Mouse (Mus musculus) activated CD4-positive, CD25-positive, alpha-beta regulatory T cell, adult 4 months (primary cell): Measurements from ENCODE around the gene Srrm1. TPM values are rescaled to one million over a fixed set of nuclear protein-coding genes. Genes with fewer than 3 reads are reported as not detected.
"Not testable (repeated sequence)": the region's sequence is repeated elsewhere in the genome, so short reads cannot be mapped to it uniquely, and the experiment has no call there.

Source experiments
- ATAC-seq: one replicate; pipeline ENCODE4 v1.8.0; 2017
- polyA plus RNA-seq, 2 experiments: library from polyadenylated mRNA; unstranded; fragments of 100-300 nt; shearing (Covaris generic); gene quantifications; one replicate each; pipeline ENCODE4 v1.2.1; 2017

Srrm1 gene
- polyA plus RNA-seq: 100 to 1,000 TPM; 205 to 216 TPM

DNA sequence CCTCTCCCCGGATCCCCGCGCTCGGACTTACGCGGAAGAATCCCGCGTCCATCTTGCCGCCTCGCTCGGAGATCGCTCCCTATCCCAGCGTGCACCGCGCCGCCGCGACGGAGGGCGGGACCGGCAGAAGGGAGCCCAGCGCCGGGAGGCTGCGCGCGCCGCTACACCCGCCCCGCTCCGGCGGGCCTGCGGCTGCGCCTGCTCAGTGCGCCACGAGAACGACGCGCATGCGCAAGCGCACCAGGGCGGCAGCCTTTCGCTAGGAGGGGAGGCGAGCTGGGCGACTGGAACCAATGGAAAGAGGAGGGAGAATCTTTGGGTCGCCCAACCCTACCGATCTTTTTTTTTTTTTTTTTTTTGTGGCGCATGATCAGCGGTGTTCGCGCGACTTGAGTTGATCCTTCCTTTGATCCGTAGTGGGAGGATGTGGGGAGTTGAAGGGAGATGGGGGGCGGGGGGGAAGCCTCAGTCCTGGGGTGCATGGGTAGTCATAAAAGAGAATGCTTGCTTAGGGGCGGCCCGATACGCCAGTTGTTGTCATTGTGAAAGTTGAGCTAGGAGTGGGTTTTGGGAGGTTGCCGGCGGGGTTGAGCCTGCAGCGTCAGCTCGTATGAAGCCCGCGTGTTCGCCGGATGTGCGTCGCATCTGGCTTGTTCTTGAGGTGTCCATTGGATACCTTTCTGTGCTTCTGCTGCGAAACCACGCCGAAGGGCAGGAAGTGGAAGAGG lies at the start of gene Srrm1:
Gene Srrm1 (minus strand): TSS at position 256 of the 728 bp plus-strand sequence.
- peak; percentile 77 for ATAC-seq

- no peak for ATAC-seq
Observed at GRCm38 (mm10) chr4:135401881-135402280, 48.8 kb upstream of the Srrm1 start.

- ATAC-seq: no peak
Observed at GRCm38 (mm10) chr4:135397991-135398390, 44.9 kb upstream of the Srrm1 start, which contains the start of gene Ncmap. Gene Ncmap (minus strand): TSS chr4:135398227.

- ATAC-seq: no peak
Observed at GRCm38 (mm10) chr4:135397551-135397950, 44.4 kb upstream of the Srrm1 start.

GRCm38 (mm10) chr4:135396303-135396702 lies 43.2 kb upstream of the Srrm1 start:
- no peak for ATAC-seq

DNA sequence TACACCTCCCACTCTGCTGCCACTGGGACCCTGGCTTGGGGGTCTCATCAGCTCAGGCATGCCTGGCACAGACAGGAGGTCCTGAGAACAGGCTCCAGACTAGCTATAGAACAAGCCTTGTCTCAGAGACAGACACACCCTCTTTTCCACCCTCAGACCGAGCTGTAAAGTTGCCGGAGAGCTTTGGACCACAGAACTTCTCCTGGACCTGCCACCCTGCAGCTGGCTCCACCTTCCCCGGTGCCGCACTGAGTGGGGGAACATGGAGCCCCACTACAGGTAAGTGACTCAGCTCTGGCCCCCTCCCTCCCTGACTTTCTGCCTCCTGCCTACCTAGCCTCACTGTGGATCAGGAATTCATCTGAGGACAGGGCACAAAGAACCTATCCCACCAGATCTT lies 42.3 kb upstream of the Srrm1 start:
- no peak for ATAC-seq

DNA sequence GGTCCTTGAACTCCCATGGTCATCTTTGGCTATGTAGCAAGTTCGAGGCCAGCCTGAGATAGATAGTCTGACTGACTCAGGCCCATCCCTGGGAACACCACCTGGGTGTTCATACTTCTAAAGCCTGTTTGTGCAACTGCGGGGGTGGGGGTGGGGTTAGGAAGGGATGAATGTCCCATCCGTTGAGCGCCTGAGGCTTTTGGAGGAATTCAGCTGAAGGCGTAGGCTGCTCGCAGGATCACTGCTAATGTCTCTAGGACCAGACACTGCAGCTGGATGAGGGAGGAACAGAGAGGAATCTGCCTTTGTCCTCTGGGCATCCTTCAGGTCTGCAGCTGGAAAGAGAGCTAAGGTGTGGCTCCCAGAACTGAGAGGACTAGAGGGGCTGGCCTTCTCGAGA lies 41.5 kb upstream of the Srrm1 start:
- no peak for ATAC-seq

- no peak for ATAC-seq
Observed at GRCm38 (mm10) chr4:135393381-135393780, 40.3 kb upstream of the Srrm1 start.

DNA sequence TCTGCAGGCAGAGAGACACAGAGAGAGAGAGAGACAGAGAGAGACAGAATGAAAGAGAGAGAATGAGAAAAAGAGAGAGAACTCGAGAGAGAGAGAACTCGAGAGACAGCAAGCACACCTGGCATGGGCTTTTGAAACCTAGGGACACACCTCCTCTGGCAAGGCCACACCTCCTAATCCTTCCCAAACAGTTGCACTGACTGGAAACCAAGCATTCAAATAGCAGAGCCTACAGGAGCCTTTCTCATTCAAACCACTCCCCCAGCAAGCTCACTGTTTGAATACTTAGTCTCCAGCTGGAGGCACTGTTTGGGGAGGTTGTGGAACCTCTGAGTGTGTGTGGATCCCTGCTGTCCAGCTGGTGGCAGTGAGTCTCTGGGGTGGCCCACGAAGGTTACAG lies 39.7 kb upstream of the Srrm1 start:
- no peak for ATAC-seq

DNA sequence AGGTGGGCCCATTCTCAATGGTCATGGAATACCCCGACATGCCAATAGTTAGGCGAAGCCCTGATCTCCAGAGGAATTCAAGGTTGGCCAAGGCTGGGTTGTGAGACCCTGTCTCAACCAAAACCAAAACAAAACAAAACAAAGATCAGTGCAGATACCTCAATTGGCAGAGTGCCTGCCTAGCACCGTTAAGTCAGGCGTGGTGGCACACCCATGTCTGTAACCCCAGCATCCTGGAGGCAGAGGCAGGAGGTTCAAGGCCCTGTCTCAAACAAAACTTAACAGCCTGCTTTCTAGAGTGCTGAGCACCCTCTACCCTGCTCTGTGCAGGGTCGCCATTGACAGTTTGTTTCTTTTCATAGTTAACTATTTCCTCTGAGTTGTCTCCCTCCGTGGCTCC lies 37.9 kb upstream of the Srrm1 start:
- ATAC-seq: peak; percentile 14

DNA sequence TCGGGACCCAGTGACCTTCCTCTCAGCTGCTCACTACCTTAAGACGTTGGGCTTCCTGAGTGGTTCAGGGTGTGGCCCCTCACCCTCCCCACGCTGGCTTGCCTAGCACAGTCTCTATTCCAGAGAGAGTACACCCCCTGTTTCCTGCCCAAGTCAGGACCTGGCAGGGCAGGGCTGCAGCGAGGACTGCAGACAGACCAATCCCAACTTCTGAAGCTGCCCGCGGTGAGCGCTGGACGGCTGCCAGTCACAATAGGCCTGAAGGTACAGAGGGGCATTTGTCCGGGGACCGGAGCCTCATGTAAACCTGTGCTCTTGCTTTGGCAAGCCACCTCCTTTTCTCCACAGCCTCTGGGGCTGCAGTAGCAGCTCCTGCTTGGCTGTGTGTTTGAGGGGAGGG lies 32.5 kb upstream of the Srrm1 start:
- ATAC-seq: no peak

- no peak for ATAC-seq
Observed at GRCm38 (mm10) chr4:135382316-135382715, 29.2 kb upstream of the Srrm1 start.

- no peak for ATAC-seq
Observed at GRCm38 (mm10) chr4:135381355-135381754, 28.2 kb upstream of the Srrm1 start.

DNA sequence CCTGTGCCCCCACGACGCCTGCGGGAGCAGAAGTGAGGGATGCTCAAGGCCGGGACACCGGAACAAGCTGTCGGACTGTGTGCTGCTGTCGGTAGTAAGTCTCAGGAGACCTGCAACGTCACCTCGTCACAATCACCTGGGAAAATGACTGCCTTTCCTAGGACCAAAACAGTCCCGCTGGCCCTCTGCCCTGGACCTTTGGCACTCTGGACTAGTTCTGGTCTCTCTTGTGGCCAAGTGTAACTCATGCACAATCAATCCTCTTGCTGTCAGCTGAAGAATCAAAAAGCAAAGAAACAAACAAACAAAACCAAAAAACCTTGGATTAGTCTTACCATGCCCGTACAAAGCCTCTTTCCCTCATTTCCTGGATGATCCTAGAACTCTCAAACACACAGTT lies 24.1 kb upstream of the Srrm1 start:
- no peak for ATAC-seq

GRCm38 (mm10) chr4:135375444-135375843 lies 22.3 kb upstream of the Srrm1 start:
- ATAC-seq: no peak

GRCm38 (mm10) chr4:135373299-135373698 lies 20.2 kb upstream of the Srrm1 start:
- ATAC-seq: no peak

DNA sequence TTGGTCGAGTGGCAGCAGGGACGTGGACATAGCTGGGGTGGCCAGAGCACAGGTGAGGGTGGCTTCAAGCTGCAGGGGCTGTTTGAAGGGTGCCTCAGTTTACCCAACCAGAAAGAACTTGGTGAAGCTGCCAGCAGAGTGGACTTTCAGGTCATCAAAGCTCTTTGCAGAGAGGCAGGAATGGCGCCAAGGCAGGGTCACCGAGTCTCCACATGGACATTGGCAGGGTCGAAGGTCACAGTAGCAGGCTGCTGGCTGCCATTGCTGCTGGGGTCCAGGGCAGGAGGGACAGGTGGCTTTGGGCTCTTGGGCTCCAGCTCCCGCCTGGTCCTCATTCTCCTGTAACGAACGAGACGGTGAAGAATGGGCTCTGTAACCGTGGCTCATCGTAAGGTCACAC lies 17.3 kb upstream of the Srrm1 start:
- ATAC-seq: no peak

DNA sequence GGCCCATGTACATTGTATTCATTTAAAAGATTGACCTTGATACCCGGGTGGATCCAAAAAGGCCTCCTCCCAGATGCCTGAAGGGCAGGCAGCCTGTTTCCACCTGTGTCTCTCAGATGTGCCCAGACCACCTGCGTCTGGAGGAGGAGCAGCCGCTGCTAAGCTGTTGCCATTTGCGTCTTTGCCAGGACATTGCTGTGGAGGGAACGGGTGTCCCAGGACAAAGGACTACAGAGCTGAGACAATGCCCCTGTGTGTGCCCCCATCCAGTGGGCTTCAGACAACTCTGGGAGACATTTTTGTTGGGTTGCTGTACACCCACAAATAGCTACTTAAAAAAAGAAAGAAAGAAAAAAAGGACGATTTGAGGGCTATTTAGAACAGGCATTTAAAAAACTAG lies 9.7 kb upstream of the Srrm1 start:
- no peak for ATAC-seq

DNA sequence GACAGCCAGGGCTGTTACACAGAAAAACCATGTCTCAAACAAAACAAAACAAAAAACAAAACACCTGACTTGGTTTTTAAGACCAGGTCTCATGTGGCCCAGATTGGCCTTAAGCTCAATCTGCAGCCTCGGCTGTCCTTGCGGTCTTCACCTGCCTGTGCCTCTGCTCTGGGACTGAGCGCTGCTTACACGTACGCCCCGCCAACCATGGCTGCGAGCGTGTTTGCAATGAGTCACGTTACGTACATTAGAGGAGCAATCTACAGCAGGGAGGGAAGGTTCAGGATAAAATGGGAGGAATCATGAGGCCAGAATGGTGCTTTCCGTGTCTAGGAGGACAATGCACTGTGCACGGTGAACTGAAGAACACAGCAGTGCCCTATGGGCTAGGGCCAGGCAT lies 8.6 kb upstream of the Srrm1 start:
- no peak for ATAC-seq

GRCm38 (mm10) chr4:135358736-135359135 lies 5.6 kb upstream of the Srrm1 start:
- peak; percentile 36 for ATAC-seq

DNA sequence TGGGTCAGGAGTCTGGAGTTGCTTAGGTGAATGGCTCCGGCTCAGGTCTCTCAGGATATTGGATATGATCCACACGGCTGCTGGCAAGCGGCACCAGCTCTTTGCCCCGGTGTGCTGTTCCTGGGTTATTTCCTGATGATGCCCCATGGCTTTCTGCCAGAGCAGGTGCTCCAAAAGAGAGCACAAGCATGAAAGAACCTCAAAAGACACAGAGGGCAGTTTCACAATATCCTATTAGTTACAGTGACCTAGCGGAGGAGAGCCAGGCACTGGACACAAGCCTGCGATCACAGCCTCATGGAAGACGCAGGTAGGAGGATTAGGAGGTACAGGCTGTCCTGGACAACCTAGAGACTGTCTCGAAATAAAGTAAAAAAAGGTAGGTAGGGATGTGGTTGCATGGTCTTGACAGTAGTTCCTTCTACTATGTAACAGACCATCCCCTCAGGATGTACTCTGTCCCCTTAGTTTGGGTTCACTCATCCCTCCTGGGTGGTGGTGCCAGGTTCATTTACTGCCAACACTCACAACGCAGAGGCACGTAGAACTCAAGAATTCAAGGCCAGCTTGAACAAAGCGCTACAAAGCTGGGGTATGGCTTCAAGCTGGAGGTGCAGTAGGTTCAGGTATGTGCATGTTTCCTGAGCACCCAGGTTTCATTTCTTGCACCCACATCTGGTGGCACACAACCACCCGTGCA lies 4.2 kb upstream of the Srrm1 start:
- no peak for ATAC-seq

- ATAC-seq: no peak
Observed at GRCm38 (mm10) chr4:135355886-135356550, 2.9 kb upstream of the Srrm1 start.

DNA sequence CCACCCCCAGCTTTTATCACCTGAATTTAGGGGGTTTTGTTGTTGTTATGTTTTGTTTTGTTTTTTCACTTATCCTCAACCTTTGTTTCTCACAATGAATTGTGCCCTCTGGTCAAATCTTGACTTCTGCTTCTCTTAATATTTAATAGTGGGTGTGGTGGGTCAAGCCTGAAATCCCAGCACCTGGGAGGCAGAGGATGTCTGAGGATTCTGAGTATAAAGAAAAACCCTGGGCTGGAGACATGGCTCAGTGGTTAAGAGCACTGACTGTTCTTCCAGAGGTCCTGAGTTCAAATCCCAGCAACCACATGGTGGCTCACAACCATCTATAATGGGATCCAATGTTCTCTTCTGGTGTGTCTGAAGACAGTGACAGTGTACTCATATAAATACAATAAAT lies 1.6 kb upstream of the Srrm1 start:
- not testable (repeated sequence) for ATAC-seq
